Mouse (Mus musculus): ENCODE results near the gene S100a11. TPM values are rescaled to one million over a fixed set of nuclear protein-coding genes. Genes with fewer than 3 reads are reported as not detected.
"Not testable (repeated sequence)": the region's sequence is repeated elsewhere in the genome, so short reads cannot be mapped to it uniquely, and the experiment has no call there.

Gene S100a11
- 790 and 869 TPM in 2 replicates for polyA plus RNA-seq (2012; ENCODE audit: insufficient read depth, insufficient read length, missing spikeins)

DNA sequence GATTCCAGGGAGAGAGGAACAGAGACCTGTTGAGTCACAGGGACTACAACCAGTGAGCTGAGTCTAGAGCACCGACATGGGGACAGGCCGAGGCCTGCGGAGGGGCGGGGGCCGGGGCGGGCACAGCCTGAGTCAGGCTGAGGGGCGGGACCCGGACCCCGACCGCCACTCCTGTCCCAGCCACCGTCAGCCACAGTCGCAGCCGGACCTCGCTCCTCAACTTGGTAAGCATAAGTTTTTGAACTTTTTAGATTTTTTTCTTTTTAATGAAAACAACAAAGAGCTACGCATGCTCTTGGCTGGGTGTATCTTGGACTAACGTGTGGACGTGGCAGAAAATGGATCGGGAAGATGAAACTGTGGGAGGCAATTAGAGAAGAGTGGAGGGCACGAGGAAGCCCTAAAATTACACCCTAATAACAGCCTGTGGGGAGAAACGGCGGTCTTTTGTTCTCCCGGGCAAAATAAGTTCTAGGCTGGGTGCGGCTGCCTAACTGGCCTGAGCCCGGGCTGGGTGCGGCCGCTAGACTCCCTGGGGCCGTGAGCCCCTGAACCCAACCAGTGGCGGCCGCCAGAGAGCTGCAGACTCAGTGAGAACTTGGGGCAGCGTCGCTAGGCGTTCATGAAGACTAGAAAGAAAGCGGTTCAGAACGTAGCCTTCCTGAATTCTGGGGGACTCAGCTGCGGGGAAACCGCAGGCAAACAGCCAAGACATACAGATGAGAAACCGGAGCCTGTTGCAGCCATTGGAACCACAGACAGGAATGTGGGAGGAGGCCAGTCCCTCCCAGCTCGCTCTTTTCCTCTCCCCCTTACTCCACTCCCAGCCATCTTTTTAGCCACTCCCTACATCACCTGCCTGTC lies at the start of gene S100a11:
S100a11 (plus strand) TSS at position 159 of the 864 bp plus-strand sequence.
- H3K4me1 ChIP-seq (ENCODE audit: control insufficient read depth, insufficient read depth, insufficient read length, low read length) = peaks cover 5% of the 10 kb centered on the region; the same call in 1 of the 2 replicates
- H3K4me3 ChIP-seq (ENCODE audit: insufficient read depth, low read depth, low read length) = peak within 1 kb of the TSS; percentile 76
- H3K27ac ChIP-seq (replicated peaks; ENCODE audit: low read depth, low read length) = peak within 1 kb of the TSS; percentile 93

DNA sequence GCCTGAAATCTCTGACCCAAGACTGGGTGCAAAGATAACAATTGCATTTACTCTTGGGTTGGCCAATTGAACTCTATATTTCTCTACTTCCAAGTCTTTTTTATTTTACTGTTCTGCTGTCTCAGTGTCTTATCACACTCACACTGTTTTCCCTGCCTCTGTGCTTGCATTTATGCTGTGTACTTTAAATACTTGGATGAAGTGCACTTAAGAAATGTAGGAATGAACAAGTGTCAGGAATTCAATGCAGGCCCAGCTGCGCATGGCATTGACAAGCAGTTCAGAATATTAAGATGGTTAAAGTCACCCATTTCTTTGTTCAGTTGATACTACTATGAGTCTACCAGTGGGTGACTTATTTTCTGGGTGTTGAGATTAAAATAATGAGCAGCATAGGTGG lies 40.2 kb upstream of the S100a11 start:
- H3K4me3 ChIP-seq (ENCODE audit: insufficient read depth, low read depth, low read length) = no peak overlapping the region
- no peaks in the 10 kb centered on the region for H3K4me1 ChIP-seq (ENCODE audit: control insufficient read depth, insufficient read depth, insufficient read length, low read length)

DNA sequence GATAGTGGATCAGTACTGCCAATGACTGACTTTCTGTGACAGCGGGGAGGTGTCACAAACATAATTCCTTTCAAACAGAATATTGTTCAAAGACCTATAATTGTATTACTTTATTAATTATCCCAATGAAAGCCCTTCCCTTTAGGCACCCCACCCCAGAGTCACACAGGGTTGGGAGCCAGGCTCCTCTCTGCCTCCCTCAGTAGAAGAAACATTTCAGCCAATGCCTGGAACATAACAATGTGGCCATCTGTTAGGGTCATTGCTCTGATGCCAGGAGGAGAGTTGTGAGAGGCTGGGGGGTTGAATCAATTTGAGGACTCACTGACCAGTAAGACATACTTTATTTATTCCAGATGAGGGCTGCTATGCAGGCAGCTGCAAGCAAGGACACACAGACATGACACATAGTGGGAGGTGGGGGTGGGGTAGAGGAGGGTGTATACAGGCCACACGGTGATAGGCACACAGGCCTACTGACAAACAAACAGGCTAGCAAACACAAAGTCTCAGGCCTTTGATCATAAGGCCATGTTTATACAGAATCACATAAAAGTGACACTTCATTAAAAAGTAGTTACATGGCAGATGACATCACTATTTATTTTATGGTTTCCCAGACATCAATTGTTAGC lies 38.2 kb upstream of the S100a11 start:
- no peak overlapping the region for H3K4me3 ChIP-seq (ENCODE audit: insufficient read depth, low read depth, low read length)
- no peaks in the 10 kb centered on the region for H3K4me1 ChIP-seq (ENCODE audit: control insufficient read depth, insufficient read depth, insufficient read length, low read length)
- no peak overlapping the region for H3K27ac ChIP-seq (replicated peaks; ENCODE audit: low read depth, low read length)

More for the DNA sequence above, 40.2 kb upstream of the S100a11 start:
- no peak overlapping the region for H3K27ac ChIP-seq (replicated peaks; ENCODE audit: low read depth, low read length)

DNA sequence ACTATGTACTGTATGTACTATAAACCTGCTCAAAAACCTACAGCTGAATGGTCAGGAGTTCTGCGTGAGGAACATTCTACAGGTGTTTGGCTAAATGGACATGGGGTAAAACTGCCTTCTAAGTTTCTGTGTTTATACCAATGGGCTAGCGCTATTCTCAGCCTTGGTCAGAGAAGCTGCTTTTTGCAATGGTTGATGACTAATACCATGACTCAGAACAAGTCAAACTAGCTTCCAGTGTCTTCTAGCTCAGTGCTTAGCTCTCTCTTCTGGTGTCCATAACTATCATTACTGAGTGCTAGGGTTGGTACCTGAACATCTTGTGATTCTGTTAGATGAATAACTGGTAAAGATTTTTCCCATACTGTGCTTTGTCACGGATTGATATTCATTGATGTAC lies 34.7 kb upstream of the S100a11 start:
- Histone ChIP-seq H3K4me1 (ENCODE audit: control insufficient read depth, insufficient read depth, insufficient read length, low read length) (no peaks in the 10 kb centered on the region), H3K27ac (replicated peaks; ENCODE audit: low read depth, low read length) (no peak overlapping the region), H3K4me3 (ENCODE audit: insufficient read depth, low read depth, low read length) (no peak overlapping the region)

DNA sequence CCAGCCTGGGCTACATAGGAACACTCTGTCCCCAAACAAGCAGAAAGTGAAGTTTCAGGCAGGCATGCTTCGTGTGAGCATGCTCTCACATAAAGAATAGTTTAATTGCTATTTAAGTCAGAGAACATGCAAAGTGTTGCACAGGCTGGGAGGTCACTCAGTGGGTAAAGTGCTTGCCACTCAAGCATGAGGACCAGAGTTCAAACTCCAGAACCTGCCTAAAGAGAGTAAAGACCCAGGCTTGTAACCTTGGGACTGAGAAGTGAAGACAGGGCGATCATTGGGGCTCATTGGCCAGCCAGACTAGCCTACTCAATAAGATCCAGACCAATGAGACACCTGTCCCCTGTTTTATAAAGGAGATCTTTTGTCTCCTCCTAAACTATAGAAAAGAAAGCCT lies 31.7 kb upstream of the S100a11 start:
- Histone ChIP-seq H3K4me1 (ENCODE audit: control insufficient read depth, insufficient read depth, insufficient read length, low read length) (no peaks in the 10 kb centered on the region), H3K4me3 (ENCODE audit: insufficient read depth, low read depth, low read length) (no peak overlapping the region), H3K27ac (replicated peaks; ENCODE audit: low read depth, low read length) (no peak overlapping the region)

DNA sequence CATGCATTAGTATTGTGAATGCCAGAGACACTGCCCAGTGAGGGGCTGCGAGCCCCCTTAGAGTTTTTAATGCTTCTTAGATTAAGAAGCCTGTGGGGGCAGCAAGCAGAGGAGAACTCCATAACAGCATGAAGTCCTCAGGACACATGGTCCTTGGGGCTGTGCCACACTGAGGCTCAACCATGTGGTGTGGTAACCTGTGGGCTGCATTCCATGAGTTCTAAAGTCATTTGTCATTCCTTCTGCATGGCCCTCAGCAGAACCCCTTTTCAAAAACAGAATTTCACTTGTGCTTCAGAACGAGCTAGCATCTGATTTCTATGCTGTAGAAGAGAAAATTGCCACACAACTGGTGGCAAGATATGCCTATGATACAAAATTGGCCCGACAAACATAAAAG lies 28.1 kb upstream of the S100a11 start:
- H3K4me1 ChIP-seq (ENCODE audit: control insufficient read depth, insufficient read depth, insufficient read length, low read length) = no peaks in the 10 kb centered on the region
- H3K27ac ChIP-seq (replicated peaks; ENCODE audit: low read depth, low read length) = no peak overlapping the region
- no peak overlapping the region for H3K4me3 ChIP-seq (ENCODE audit: insufficient read depth, low read depth, low read length)

DNA sequence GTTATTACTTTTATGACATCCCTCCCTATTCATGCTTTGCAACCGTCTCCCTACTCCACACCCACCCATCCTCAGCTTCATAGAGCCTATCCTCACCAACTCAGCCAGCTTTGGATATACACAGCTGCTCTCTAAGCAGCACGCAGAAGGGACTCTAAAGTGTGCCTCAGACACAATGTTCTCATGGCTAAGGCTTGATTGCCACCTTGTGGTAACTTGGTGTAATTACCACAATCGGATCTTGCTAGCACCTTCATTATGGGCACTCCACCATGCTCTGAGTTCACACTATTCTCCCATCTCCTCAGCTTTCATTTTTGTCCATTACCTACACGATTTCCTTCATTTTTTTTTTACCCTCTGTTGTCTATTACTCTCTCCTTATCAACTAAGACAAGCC lies 26.3 kb upstream of the S100a11 start:
- no peaks in the 10 kb centered on the region for H3K4me1 ChIP-seq (ENCODE audit: control insufficient read depth, insufficient read depth, insufficient read length, low read length)
- no peak overlapping the region for H3K27ac ChIP-seq (replicated peaks; ENCODE audit: low read depth, low read length)
- no peak overlapping the region for H3K4me3 ChIP-seq (ENCODE audit: insufficient read depth, low read depth, low read length)

DNA sequence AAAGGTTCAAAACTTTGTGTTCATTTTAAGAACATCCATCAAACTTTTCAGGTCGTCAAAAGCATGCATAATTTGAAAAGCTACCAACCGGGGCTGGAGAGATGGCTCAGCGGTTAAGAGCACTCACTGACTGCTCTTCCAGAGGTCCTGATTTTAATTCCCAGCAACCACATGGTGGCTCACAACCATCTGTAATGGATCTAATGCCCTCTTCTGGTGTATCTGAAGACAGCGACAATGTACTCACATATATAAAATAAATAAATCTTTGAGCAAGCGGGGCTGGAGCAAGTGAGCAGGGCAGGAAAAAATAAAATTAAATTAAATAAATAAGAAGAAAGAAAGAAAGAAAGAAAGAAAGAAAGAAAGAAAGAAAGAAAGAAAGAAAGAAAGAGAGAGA lies 25.5 kb upstream of the S100a11 start:
- H3K4me3 ChIP-seq (ENCODE audit: insufficient read depth, low read depth, low read length); H3K4me1 ChIP-seq (ENCODE audit: control insufficient read depth, insufficient read depth, insufficient read length, low read length); H3K27ac ChIP-seq (replicated peaks; ENCODE audit: low read depth, low read length): not testable (repeated sequence)

DNA sequence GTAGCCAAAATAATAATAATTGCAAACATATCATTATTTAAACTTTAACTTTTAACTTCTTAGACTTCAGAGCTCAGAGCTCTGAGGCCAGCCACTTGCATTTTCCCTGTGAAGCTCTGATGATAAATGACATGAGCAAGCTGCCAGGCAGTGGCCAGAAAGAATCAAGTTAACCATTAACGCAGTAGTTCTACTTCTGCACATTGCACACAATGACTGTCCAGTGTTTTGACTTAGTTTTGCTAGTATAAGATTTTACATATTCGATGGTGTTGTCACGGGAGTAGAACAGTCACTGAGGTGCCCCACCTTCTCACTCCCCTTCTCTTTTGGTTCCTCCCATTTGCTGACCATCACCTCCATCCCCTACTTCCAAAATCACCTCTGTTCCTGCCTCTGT lies 23.2 kb upstream of the S100a11 start:
- 0 out of 2 replicates have a peak, but pooled peaks cover 2% of the 10 kb centered on the region for H3K4me1 ChIP-seq (ENCODE audit: control insufficient read depth, insufficient read depth, insufficient read length, low read length)
- no peak overlapping the region for H3K4me3 ChIP-seq (ENCODE audit: insufficient read depth, low read depth, low read length)
- H3K27ac ChIP-seq (replicated peaks; ENCODE audit: low read depth, low read length) = no peak overlapping the region

DNA sequence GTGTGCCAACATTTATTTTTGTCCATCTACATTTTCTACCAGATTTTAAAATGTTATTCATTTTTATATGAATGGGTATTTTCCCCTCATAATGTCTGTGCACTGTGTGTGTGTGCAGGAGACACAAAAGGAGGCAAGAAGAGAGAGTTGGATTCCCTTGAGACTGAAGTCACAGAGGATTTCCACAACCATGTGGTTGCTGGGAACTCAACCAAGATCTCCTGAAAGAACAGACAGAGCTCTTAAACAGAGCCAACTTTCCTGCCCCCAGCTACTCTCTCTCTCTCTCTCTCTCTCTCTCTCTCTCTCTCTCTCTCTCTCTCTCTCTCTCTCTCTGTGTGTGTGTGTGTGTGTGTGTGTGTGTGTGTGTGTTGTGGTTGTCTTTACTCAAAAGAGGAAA lies 21.2 kb upstream of the S100a11 start:
- 0 out of 2 replicates have a peak, but pooled peaks cover 2% of the 10 kb centered on the region for H3K4me1 ChIP-seq (ENCODE audit: control insufficient read depth, insufficient read depth, insufficient read length, low read length)
- H3K4me3 ChIP-seq (ENCODE audit: insufficient read depth, low read depth, low read length) = no peak overlapping the region
- H3K27ac ChIP-seq (replicated peaks; ENCODE audit: low read depth, low read length) = no peak overlapping the region

DNA sequence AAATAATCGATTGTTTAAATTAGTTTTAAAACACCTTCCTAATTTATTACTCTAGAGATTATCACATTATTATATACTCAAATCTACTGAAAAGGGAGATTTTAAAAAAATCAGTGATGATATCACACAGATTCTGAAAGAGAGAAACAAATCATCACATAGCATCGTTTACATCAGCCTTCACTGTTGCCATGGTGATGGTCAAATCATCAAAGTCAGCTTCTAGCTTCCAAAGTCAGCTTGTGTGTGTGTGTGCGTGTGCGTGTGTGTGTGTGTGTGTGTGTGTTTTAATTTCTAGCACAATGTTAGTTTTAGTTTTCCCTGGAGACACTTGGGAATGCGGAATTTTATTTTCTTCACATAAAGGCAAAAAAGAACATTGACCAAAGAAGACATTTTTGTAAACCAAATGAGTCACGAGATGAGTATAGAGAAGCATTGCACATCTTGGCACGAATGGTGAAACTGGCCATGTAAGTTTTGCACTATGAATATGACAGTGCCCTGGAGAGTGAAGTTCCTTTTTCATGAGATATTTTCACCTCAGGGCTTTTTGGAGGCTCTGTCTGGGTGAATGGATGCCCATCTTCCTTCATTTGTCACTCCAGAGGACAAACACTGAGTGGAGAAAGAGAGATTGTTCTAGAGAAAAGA lies 15.6 kb upstream of the S100a11 start:
- no peak overlapping the region for H3K27ac ChIP-seq (replicated peaks; ENCODE audit: low read depth, low read length)
- no peaks in the 10 kb centered on the region for H3K4me1 ChIP-seq (ENCODE audit: control insufficient read depth, insufficient read depth, insufficient read length, low read length)

DNA sequence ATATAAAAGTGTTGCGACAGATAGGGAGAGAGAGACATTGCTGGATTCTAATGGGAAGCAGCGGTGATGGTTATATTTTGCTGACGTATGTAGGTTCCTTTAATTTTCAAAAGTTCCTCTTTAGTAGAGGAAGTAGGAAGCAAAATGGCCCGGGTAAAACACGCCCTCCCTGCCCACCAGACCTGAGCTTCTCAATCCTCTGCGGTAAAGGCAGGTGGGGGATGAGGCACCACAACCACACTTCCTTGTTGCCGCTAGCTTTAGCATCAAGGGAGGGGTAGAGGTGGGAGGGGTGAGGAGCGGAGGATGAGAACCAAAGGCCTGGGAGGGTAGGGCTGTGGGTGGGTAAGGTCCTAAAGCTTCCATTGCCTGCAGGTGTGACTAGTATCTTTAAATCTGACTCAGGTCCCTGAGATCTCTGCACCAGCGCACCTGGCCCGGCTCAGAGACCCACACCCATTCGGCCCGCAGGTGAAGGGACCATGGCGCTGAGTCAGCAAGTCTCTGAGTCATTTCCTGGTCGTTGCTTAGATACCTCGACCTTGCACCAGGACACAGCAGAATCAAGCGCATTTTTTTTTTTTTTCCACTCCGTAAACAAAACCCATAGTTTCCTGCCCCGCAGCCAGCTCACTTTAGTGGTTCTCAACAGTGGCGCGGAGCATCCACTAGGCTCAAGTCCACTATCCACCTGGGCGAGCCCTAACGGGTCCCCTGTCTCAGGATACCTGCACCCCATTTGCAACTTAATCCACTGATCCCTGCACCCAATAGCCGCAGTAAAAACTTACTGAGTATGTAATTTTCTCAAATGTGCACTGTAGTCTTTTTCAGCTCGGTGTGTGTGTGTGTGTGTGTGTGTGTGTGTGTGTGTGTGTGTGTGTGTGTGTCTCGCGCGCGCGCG lies 14.1 kb upstream of the S100a11 start:
- H3K27ac ChIP-seq (replicated peaks; ENCODE audit: low read depth, low read length) = no peak overlapping the region
- H3K4me3 ChIP-seq (ENCODE audit: insufficient read depth, low read depth, low read length) = 0 out of 2 replicates have a peak overlapping the region, but pooled peaks have one; percentile 16
- H3K4me1 ChIP-seq (ENCODE audit: control insufficient read depth, insufficient read depth, insufficient read length, low read length) = peaks cover 2% of the 10 kb centered on the region; the same call in 1 of the 2 replicates

More for the DNA sequence above, 15.6 kb upstream of the S100a11 start:
- no peak overlapping the region for H3K4me3 ChIP-seq (ENCODE audit: insufficient read depth, low read depth, low read length)

DNA sequence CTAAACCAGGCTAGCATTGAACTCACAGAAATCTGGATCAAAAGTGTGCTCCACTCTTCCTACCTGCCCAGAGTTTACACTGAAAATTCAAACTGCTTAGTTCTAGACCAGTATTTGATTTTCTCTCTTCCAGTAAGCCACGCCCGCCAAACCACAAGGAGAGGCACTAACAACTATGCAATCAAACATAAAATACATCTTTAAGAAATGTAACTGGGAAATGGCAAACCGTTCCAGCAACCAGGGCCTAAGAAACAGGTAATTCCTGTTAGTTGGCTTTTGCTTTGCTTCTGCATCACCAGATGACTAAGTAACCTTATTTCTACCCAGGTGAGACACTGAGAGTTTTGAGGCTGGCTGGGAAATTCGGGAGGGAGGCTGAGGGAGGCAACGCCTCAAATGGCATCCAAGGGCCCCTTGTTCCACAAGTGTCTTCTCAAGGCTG lies 13.4 kb upstream of the S100a11 start:
- H3K27ac ChIP-seq (replicated peaks; ENCODE audit: low read depth, low read length) = no peak overlapping the region

DNA sequence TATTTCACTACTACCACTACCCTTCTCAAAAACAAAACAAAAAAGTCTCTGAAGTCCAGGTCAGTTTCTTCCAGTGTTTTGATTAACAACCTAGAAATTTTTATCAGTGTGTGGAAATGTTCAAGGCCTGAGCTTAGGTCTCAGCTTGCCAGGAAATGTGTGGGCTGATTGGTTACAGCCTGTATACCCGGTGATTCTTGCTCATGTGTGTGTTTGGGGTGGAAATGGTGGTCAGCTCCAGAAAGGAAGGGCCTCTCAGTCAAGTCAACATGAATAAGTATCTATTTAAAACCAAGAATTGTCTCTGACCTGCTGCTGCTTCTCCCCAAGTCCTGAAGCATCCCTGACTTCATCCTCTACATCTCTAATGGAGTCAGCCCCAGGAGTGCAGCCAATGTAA lies 11.0 kb upstream of the S100a11 start:
- no peak overlapping the region for H3K4me3 ChIP-seq (ENCODE audit: insufficient read depth, low read depth, low read length)
- H3K4me1 ChIP-seq (ENCODE audit: control insufficient read depth, insufficient read depth, insufficient read length, low read length) = peaks cover 7% of the 10 kb centered on the region; the same call in 1 of the 2 replicates
- no peak overlapping the region for H3K27ac ChIP-seq (replicated peaks; ENCODE audit: low read depth, low read length)

More for the DNA sequence above, 13.4 kb upstream of the S100a11 start:
- peaks cover 5% of the 10 kb centered on the region; the same call in 1 of the 2 replicates for H3K4me1 ChIP-seq (ENCODE audit: control insufficient read depth, insufficient read depth, insufficient read length, low read length)
- no peak overlapping the region for H3K4me3 ChIP-seq (ENCODE audit: insufficient read depth, low read depth, low read length)

All from brown adipose tissue, adult 24 weeks (tissue).